Mouse (Mus musculus): ENCODE measurements around the gene Padi2.

GRCm38 (mm10) chr4:140950574-140950973 lies 44.4 kb downstream of the Padi2 start:
- no peak for TF ChIP-seq POLR2A (IDR thresholded peaks at IDR 0.05; ENCODE audit: borderline replicate concordance, extremely low read depth, low read depth, low read length)
- no peak for TF ChIP-seq CTCF (IDR thresholded peaks at IDR 0.05; ENCODE audit: insufficient read depth, low read length)
